ENCODE assay signal across 7 mouse cellular contexts in the genomic region with DNA sequence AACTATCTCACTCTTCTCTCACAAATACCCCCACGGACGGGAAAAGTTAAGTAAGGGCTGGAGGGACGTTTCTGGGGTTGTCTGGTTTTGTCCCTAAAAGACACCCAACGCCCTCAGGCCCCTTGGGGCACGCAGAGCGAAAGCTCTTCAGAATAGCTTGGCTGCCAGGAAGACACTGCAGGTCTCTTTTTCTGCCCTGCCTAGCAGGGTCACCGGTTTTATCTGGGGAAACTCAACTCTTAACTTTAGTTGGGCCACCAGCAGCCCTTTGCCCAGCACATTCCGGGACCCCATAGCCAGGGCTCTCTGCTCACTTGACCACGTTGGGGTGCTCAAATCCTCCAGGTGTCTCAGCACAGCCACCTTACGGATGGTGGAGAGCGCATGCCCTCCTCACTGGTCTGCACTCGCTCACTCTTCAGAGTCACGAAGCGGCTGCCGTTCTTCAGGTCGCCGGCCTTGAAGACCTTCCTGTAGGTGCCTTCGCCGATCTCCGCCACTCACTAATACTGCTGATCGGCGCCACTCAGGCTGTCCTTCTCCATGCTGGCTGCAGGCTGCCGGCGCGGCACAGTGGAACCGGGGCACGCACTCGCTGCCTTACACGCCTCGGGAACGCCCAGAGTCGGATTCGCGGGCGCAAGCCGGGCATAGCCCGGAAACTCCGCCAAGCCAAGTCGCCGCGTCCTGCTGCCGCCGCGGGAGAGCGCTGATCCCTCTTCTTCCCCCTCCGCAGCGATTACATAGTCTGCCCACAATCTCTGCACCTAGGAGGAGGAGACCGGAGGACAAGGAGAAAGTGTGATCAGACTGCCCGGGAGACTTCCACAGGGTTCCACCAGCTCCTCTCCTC.
DNase-seq lines count a peak whose midpoint lies in the region; ATAC-seq and TF ChIP-seq lines count a peak whose summit lies in the region.

No protein-coding gene starts in this region.

- H3K4me3 ChIP-seq in E14TG2a.4 (replicated peaks; ENCODE audit: low read length): peak overlapping the region; percentile 76
- H3K4me3 ChIP-seq in heart, embryonic 16.5 days (ENCODE audit: low read length): peak overlapping the region; percentile 79
- H3K4me3 ChIP-seq in megakaryocyte, embryonic 14.5 days (replicated peaks): peak overlapping the region; percentile 92

- H3K27ac ChIP-seq in heart, embryonic 16.5 days (ENCODE audit: low read length): no peak overlapping the region

- no peak for TF ChIP-seq CTCF in E14TG2a.4 (conservative IDR thresholded peaks at IDR 0.05; ENCODE audit: low read length)

- peak overlapping the region; percentile 69 for H3K9ac ChIP-seq in heart, embryonic 16.5 days (ENCODE audit: low read length)

- peaks cover 52% of the 10 kb centered on the region for H3K27me3 ChIP-seq in E14TG2a.4 (ENCODE audit: insufficient read depth, low read length)
- H3K27me3 ChIP-seq in heart, embryonic 16.5 days (ENCODE audit: control insufficient read depth, insufficient read depth, low read length): peaks cover 26% of the 10 kb centered on the region
- peaks cover 38% of the 10 kb centered on the region for H3K27me3 ChIP-seq in megakaryocyte, embryonic 14.5 days (replicated peaks)
- peaks cover 4% of the 10 kb centered on the region; the same call in 1 of the 2 replicates for H3K27me3 ChIP-seq in splenic B cell, adult 2 months (ENCODE audit: control insufficient read depth, insufficient read depth, low read length, poor library complexity, severe bottlenecking)

- peaks cover 20% of the 10 kb centered on the region for H3K4me1 ChIP-seq in E14TG2a.4 (replicated peaks; ENCODE audit: low read depth, low read length)
- H3K4me1 ChIP-seq in heart, embryonic 16.5 days (ENCODE audit: control insufficient read depth, insufficient read depth, low read length): peaks cover 2% of the 10 kb centered on the region; the same call in 1 of the 2 replicates
- peaks cover 21% of the 10 kb centered on the region for H3K4me1 ChIP-seq in megakaryocyte, embryonic 14.5 days

- peak overlapping the region; percentile 100 for H3K4me2 ChIP-seq in heart, embryonic 16.5 days (ENCODE audit: low read depth, low read length)

- 7% methylated on average over 46 of the region's 49 CpGs for WGBS in heart, embryonic 16.5 days

- no peaks in the 10 kb centered on the region for H3K36me3 ChIP-seq in E14TG2a.4 (ENCODE audit: insufficient read depth, low read length)
- no peaks in the 10 kb centered on the region for H3K36me3 ChIP-seq in heart, embryonic 16.5 days (ENCODE audit: control insufficient read depth, insufficient read depth)
- H3K36me3 ChIP-seq in megakaryocyte, embryonic 14.5 days (replicated peaks; ENCODE audit: low read length): no peaks in the 10 kb centered on the region
- H3K36me3 ChIP-seq in splenic B cell, adult 2 months (ENCODE audit: control insufficient read depth, insufficient read depth, low read length, poor library complexity, severe bottlenecking): no peaks in the 10 kb centered on the region

- 0 out of 2 replicates have a peak, but pooled peaks have one; percentile 26 for ATAC-seq in heart, embryonic 16.5 days (replicated peaks; ENCODE audit: extremely low read depth, insufficient read depth, low FRiP score)

- peaks cover 27% of the 10 kb centered on the region for H3K9me3 ChIP-seq in E14TG2a.4 (ENCODE audit: low read length)
- no peaks in the 10 kb centered on the region for H3K9me3 ChIP-seq in heart, embryonic 16.5 days (replicated peaks; ENCODE audit: control insufficient read depth, low read length)
- peaks cover 7% of the 10 kb centered on the region; the same call in 1 of the 2 replicates for H3K9me3 ChIP-seq in megakaryocyte, embryonic 14.5 days

- peak; percentile 28 for DNase-seq in A20 (ENCODE audit: low read depth, low spot score)
- peak; percentile 33 to 38 for DNase-seq in cerebellum, postnatal 36 days
- DNase-seq in kidney, postnatal 14 days: peak; percentile 42
- peak; percentile 20 for DNase-seq in splenic B cell, adult 2 months (ENCODE audit: low read depth, low spot score)
